19 mouse cellular contexts compared by ENCODE assay signal in genomic region chr7:122499743-122500597, GRCm38 (mm10).
DNase-seq lines count a peak whose midpoint lies in the region; ATAC-seq and TF ChIP-seq lines count a peak whose summit lies in the region.
"Had no signal": no experiment of that assay in that cellular context is flagged by ENCODE, and none has a peak within 500 bp of the region (broad histone marks: within the 10 kb centered on the region; RNA-seq: fewer than 3 reads in every experiment).

No protein-coding gene starts in this region.

- no peak for TF ChIP-seq CTCF in forebrain, postnatal 0 days (IDR thresholded peaks at IDR 0.05; ENCODE audit: low read depth)
- TF ChIP-seq CTCF in stomach, postnatal 0 days (IDR thresholded peaks at IDR 0.05; ENCODE audit: low read depth), result no peak

- no peaks in the 10 kb centered on the region for H3K36me3 ChIP-seq in hindbrain, embryonic 14.5 days (replicated peaks; ENCODE audit: control insufficient read depth, insufficient read depth)
- no peaks in the 10 kb centered on the region for H3K36me3 ChIP-seq in hindbrain, embryonic 11.5 days (ENCODE audit: control insufficient read depth, insufficient read depth, low read length)
- H3K36me3 ChIP-seq in midbrain, embryonic 11.5 days (ENCODE audit: control insufficient read depth, insufficient read depth, low read length), result no peaks in the 10 kb centered on the region
- no peaks in the 10 kb centered on the region for H3K36me3 ChIP-seq in midbrain, embryonic 10.5 days
- no peaks in the 10 kb centered on the region for H3K36me3 ChIP-seq in forebrain, postnatal 0 days (ENCODE audit: insufficient read depth)
- H3K36me3 ChIP-seq in neural tube, embryonic 15.5 days, result no peaks in the 10 kb centered on the region
- H3K36me3 ChIP-seq in stomach, postnatal 0 days (ENCODE audit: control insufficient read depth, insufficient read depth, low read length), result no peaks in the 10 kb centered on the region
- H3K36me3 ChIP-seq: limb, embryonic 12.5 days; liver, embryonic 12.5 days had no signal

- H3K4me1 ChIP-seq in hindbrain, embryonic 14.5 days (replicated peaks; ENCODE audit: control insufficient read depth, insufficient read depth, low read length), result peaks cover 12% of the 10 kb centered on the region
- no peaks in the 10 kb centered on the region for H3K4me1 ChIP-seq in hindbrain, embryonic 11.5 days (replicated peaks; ENCODE audit: control insufficient read depth, insufficient read depth, low read length)
- H3K4me1 ChIP-seq in midbrain, embryonic 11.5 days (ENCODE audit: control insufficient read depth, insufficient read depth, low read length), result no peaks in the 10 kb centered on the region
- 0 out of 2 replicates have a peak, but pooled peaks cover 3% of the 10 kb centered on the region for H3K4me1 ChIP-seq in midbrain, embryonic 10.5 days
- H3K4me1 ChIP-seq in forebrain, postnatal 0 days (ENCODE audit: insufficient read depth), result 0 out of 2 replicates have a peak, but pooled peaks cover 4% of the 10 kb centered on the region
- 0 out of 2 replicates have a peak, but pooled peaks cover 5% of the 10 kb centered on the region for H3K4me1 ChIP-seq in neural tube, embryonic 15.5 days
- H3K4me1 ChIP-seq in stomach, postnatal 0 days (replicated peaks; ENCODE audit: control insufficient read depth, insufficient read depth), result no peaks in the 10 kb centered on the region
- H3K4me1 ChIP-seq: limb, embryonic 12.5 days; liver, embryonic 12.5 days had no signal

- no peak overlapping the region for H3K9ac ChIP-seq in hindbrain, embryonic 14.5 days
- no peak overlapping the region for H3K9ac ChIP-seq in hindbrain, embryonic 11.5 days (ENCODE audit: low read depth, low read length)
- no peak overlapping the region for H3K9ac ChIP-seq in midbrain, embryonic 11.5 days (ENCODE audit: low read length)
- H3K9ac ChIP-seq in forebrain, postnatal 0 days, result no peak overlapping the region
- no peak overlapping the region for H3K9ac ChIP-seq in neural tube, embryonic 15.5 days (replicated peaks)
- H3K9ac ChIP-seq in stomach, postnatal 0 days (ENCODE audit: low read length), result no peak overlapping the region
- H3K9ac ChIP-seq: limb, embryonic 12.5 days; liver, embryonic 12.5 days had no signal

- no peak for TF ChIP-seq EP300 in stomach, postnatal 0 days (optimal IDR thresholded peaks at IDR 0.05)

- no peak overlapping the region for H3K4me2 ChIP-seq in hindbrain, embryonic 14.5 days (replicated peaks)
- no peak overlapping the region for H3K4me2 ChIP-seq in hindbrain, embryonic 11.5 days (replicated peaks; ENCODE audit: low read depth, low read length)
- H3K4me2 ChIP-seq in midbrain, embryonic 11.5 days, result no peak overlapping the region
- H3K4me2 ChIP-seq in forebrain, postnatal 0 days (ENCODE audit: low read depth), result no peak overlapping the region
- no peak overlapping the region for H3K4me2 ChIP-seq in neural tube, embryonic 15.5 days
- H3K4me2 ChIP-seq in stomach, postnatal 0 days (replicated peaks; ENCODE audit: low read depth), result no peak overlapping the region
- H3K4me2 ChIP-seq: limb, embryonic 12.5 days; liver, embryonic 12.5 days had no signal

- H3K4me3 ChIP-seq in hindbrain, embryonic 14.5 days (replicated peaks; ENCODE audit: low read length), result no peak overlapping the region
- H3K4me3 ChIP-seq in hindbrain, embryonic 11.5 days (ENCODE audit: low read depth, low read length), result no peak overlapping the region
- no peak overlapping the region for H3K4me3 ChIP-seq in midbrain, embryonic 11.5 days (ENCODE audit: low read depth, low read length)
- no peak overlapping the region for H3K4me3 ChIP-seq in midbrain, embryonic 10.5 days
- H3K4me3 ChIP-seq in forebrain, postnatal 0 days (ENCODE audit: low read depth, low read length), result no peak overlapping the region
- no peak overlapping the region for H3K4me3 ChIP-seq in neural tube, embryonic 15.5 days (replicated peaks)
- H3K4me3 ChIP-seq in stomach, postnatal 0 days (ENCODE audit: low read depth, low read length), result no peak overlapping the region
- H3K4me3 ChIP-seq: limb, embryonic 12.5 days; liver, embryonic 12.5 days; megakaryocyte, embryonic 14.5 days had no signal

- 0 out of 2 replicates have a peak, but pooled peaks have one; percentile 40 for ATAC-seq in hindbrain, embryonic 14.5 days (ENCODE audit: low FRiP score)
- no peak for ATAC-seq in hindbrain, embryonic 11.5 days (ENCODE audit: low FRiP score)
- no peak for ATAC-seq in midbrain, embryonic 11.5 days (ENCODE audit: low FRiP score)
- peak; percentile 90 for ATAC-seq in forebrain, postnatal 0 days
- peak; percentile 21; the same call in 1 of the 2 replicates for ATAC-seq in neural tube, embryonic 15.5 days (ENCODE audit: low FRiP score)
- ATAC-seq in stomach, postnatal 0 days (ENCODE audit: low FRiP score, low TSS enrichment), result no peak
- ATAC-seq: liver, embryonic 12.5 days had no signal

- no peaks in the 10 kb centered on the region for H3K9me3 ChIP-seq in hindbrain, embryonic 14.5 days (ENCODE audit: control insufficient read depth, low read length)
- H3K9me3 ChIP-seq in hindbrain, embryonic 11.5 days (ENCODE audit: control insufficient read depth, low read length), result no peaks in the 10 kb centered on the region
- H3K9me3 ChIP-seq in midbrain, embryonic 11.5 days (ENCODE audit: control insufficient read depth, low read length), result no peaks in the 10 kb centered on the region
- H3K9me3 ChIP-seq in midbrain, embryonic 10.5 days (replicated peaks), result no peaks in the 10 kb centered on the region
- no peaks in the 10 kb centered on the region for H3K9me3 ChIP-seq in forebrain, postnatal 0 days (ENCODE audit: low read length)
- H3K9me3 ChIP-seq in neural tube, embryonic 15.5 days (replicated peaks), result no peaks in the 10 kb centered on the region
- H3K9me3 ChIP-seq in stomach, postnatal 0 days (ENCODE audit: control insufficient read depth, low read length), result no peaks in the 10 kb centered on the region
- H3K9me3 ChIP-seq: limb, embryonic 12.5 days; liver, embryonic 12.5 days; megakaryocyte, embryonic 14.5 days had no signal

- H3K27me3 ChIP-seq in hindbrain, embryonic 14.5 days (ENCODE audit: control insufficient read depth, insufficient read depth, low read length), result no peaks in the 10 kb centered on the region
- no peaks in the 10 kb centered on the region for H3K27me3 ChIP-seq in hindbrain, embryonic 11.5 days (ENCODE audit: control insufficient read depth, insufficient read depth, low read length)
- no peaks in the 10 kb centered on the region for H3K27me3 ChIP-seq in midbrain, embryonic 11.5 days (ENCODE audit: control insufficient read depth, insufficient read depth, low read length)
- H3K27me3 ChIP-seq in midbrain, embryonic 10.5 days (ENCODE audit: low read depth, poor library complexity, severe bottlenecking), result no peaks in the 10 kb centered on the region
- H3K27me3 ChIP-seq in forebrain, postnatal 0 days (ENCODE audit: insufficient read depth, low read length), result no peaks in the 10 kb centered on the region
- no peaks in the 10 kb centered on the region for H3K27me3 ChIP-seq in neural tube, embryonic 15.5 days (replicated peaks)
- H3K27me3 ChIP-seq in stomach, postnatal 0 days (ENCODE audit: control insufficient read depth, insufficient read depth, low read length), result no peaks in the 10 kb centered on the region
- H3K27me3 ChIP-seq: limb, embryonic 12.5 days; liver, embryonic 12.5 days had no signal

- WGBS in hindbrain, embryonic 14.5 days, result 73% methylated on average over 9 of the region's 9 CpGs
- 85% methylated on average over 9 of the region's 9 CpGs for WGBS in hindbrain, embryonic 11.5 days
- 88% methylated on average over 9 of the region's 9 CpGs for WGBS in midbrain, embryonic 11.5 days
- 88% methylated on average over 9 of the region's 9 CpGs for WGBS in midbrain, embryonic 10.5 days
- 61% methylated on average over 9 of the region's 9 CpGs for WGBS in forebrain, postnatal 0 days
- 66% methylated on average over 9 of the region's 9 CpGs for WGBS in neural tube, embryonic 15.5 days
- WGBS in stomach, postnatal 0 days, result 78% methylated on average over 9 of the region's 9 CpGs

- peak overlapping the region; percentile 23; the same call in 1 of the 2 replicates for H3K27ac ChIP-seq in hindbrain, embryonic 14.5 days
- no peak overlapping the region for H3K27ac ChIP-seq in hindbrain, embryonic 11.5 days (ENCODE audit: low read depth, low read length)
- H3K27ac ChIP-seq in midbrain, embryonic 11.5 days (ENCODE audit: low read depth, low read length), result no peak overlapping the region
- H3K27ac ChIP-seq in midbrain, embryonic 10.5 days (replicated peaks), result no peak overlapping the region
- H3K27ac ChIP-seq in forebrain, postnatal 0 days (ENCODE audit: low read depth, low read length), result peak overlapping the region; percentile 64; the same call in 1 of the 2 replicates
- H3K27ac ChIP-seq in neural tube, embryonic 15.5 days (replicated peaks), result peak overlapping the region; percentile 28; the same call in 1 of the 2 replicates
- no peak overlapping the region for H3K27ac ChIP-seq in stomach, postnatal 0 days (replicated peaks)
- H3K27ac ChIP-seq: limb, embryonic 12.5 days; liver, embryonic 12.5 days had no signal

- DNase-seq in hindbrain, embryonic 14.5 days (ENCODE audit: low spot score), result no peak
- DNase-seq in hindbrain, embryonic 11.5 days (ENCODE audit: low spot score), result no peak
- peak; percentile 65 for DNase-seq in midbrain, embryonic 11.5 days (ENCODE audit: low spot score, missing footprints)
- DNase-seq in midbrain, embryonic 10.5 days (ENCODE audit: low spot score), result no peak
- peak; percentile 75 for DNase-seq in forebrain, postnatal 0 days
- no peak for DNase-seq in stomach, postnatal 0 days (ENCODE audit: low spot score)
- DNase-seq: adrenal gland, postnatal 36 days; cerebellum, adult 18-20 months; cerebellum, postnatal 36 days; kidney, adult 8-10 months; kidney, postnatal 14 days; lung, adult 2 months; right cerebral cortex, postnatal 25 days; thymus, adult 18-20 months; thymus, postnatal 4 days had no signal

Comparison
In these comparisons a context has a peak if more than half of its experiments do, and no peak if none do; other contexts are left out.
1. ATAC-seq: peak in hindbrain, embryonic 14.5 days (single experiment), forebrain, postnatal 0 days (single experiment) and neural tube, embryonic 15.5 days (single experiment); none in hindbrain, embryonic 11.5 days (single experiment), midbrain, embryonic 11.5 days (single experiment) and stomach, postnatal 0 days (single experiment).
2. DNase-seq: peak in midbrain, embryonic 11.5 days (single experiment) and forebrain, postnatal 0 days (single experiment); none in hindbrain, embryonic 14.5 days (single experiment), hindbrain, embryonic 11.5 days (single experiment), midbrain, embryonic 10.5 days (single experiment) and stomach, postnatal 0 days (single experiment).
3. H3K27ac ChIP-seq: peak in hindbrain, embryonic 14.5 days (single experiment), forebrain, postnatal 0 days (single experiment) and neural tube, embryonic 15.5 days (single experiment); none in hindbrain, embryonic 11.5 days (single experiment), midbrain, embryonic 11.5 days (single experiment), midbrain, embryonic 10.5 days (single experiment) and stomach, postnatal 0 days (single experiment).